8 mouse cellular contexts compared by ENCODE assay signal in the genomic region with DNA sequence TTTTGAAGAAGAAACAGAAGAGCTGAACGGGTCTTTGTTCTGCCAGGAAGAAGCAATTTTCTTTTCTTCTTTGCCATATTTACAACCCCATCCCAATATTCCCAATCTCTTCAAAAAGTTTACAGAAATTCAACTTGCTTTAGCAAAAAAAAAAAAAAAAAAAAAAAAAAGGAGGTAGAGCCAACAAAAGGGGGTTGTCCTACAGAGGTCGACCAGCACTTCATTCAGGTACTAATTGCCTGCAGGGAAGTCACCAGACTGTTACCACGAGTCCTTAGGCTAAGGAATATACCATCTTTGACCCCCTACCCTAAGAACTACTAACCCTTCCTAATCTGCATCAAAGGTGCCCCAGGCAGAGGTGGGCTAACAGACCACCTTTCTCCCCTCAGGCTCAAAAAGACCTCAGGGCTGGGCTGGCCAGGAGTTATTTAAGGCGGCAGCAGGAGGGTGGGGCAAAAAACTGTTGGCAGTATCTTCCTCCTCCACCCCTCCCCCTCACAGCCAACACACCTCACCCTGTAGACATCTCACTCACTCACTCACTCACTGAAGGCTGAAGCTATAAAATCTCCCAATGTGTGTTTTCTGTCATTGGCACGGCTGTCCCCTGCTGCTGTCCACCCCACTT. TPM values are rescaled to one million over a fixed set of nuclear protein-coding genes. Genes with fewer than 3 reads are reported as not detected.
DNase-seq lines count a peak whose midpoint lies in the region; ATAC-seq and TF ChIP-seq lines count a peak whose summit lies in the region.

No protein-coding gene starts in this region.

- no peak for TF ChIP-seq POLR2A in bone marrow, adult 2 months (IDR thresholded peaks at IDR 0.05; ENCODE audit: borderline replicate concordance, control insufficient read depth, low read depth, low read length)

- no peaks in the 10 kb centered on the region; the same call in 1 of the 2 replicates for H3K4me1 ChIP-seq in bone marrow, adult 2 months (ENCODE audit: control insufficient read depth, insufficient read depth, low read length)
- peaks cover 26% of the 10 kb centered on the region for H3K4me1 ChIP-seq in forebrain, embryonic 15.5 days
- H3K4me1 ChIP-seq in limb, embryonic 12.5 days (replicated peaks): peaks cover 11% of the 10 kb centered on the region
- H3K4me1 ChIP-seq in neural tube, embryonic 12.5 days: peaks cover 27% of the 10 kb centered on the region

- no peaks in the 10 kb centered on the region for H3K9me3 ChIP-seq in forebrain, embryonic 15.5 days
- H3K9me3 ChIP-seq in limb, embryonic 12.5 days: 0 out of 2 replicates have a peak, but pooled peaks cover 6% of the 10 kb centered on the region
- H3K9me3 ChIP-seq in neural tube, embryonic 12.5 days: no peaks in the 10 kb centered on the region

- WGBS in bone marrow, adult 2 months: 37% methylated on average over 5 of the region's 5 CpGs
- WGBS in forebrain, embryonic 15.5 days: 21% methylated on average over 5 of the region's 5 CpGs
- WGBS in limb, embryonic 12.5 days: 14% methylated on average over 5 of the region's 5 CpGs
- WGBS in neural tube, embryonic 12.5 days: 19% methylated on average over 5 of the region's 5 CpGs

- H3K36me3 ChIP-seq in forebrain, embryonic 15.5 days: no peaks in the 10 kb centered on the region
- no peaks in the 10 kb centered on the region for H3K36me3 ChIP-seq in limb, embryonic 12.5 days
- no peaks in the 10 kb centered on the region for H3K36me3 ChIP-seq in neural tube, embryonic 12.5 days

- ATAC-seq in forebrain, embryonic 15.5 days (replicated peaks): no peak
- ATAC-seq in limb, embryonic 12.5 days (ENCODE audit: insufficient number of reproducible peaks, insufficient read depth, low FRiP score, low TSS enrichment, low read depth): no peak
- no peak for ATAC-seq in neural tube, embryonic 12.5 days (ENCODE audit: low FRiP score, low read depth)

- no peak for TF ChIP-seq CTCF in bone marrow, adult 2 months (IDR thresholded peaks at IDR 0.05; ENCODE audit: control insufficient read depth, insufficient read depth, low read length)

- peak overlapping the region; percentile 59 for H3K4me3 ChIP-seq in bone marrow, adult 2 months (replicated peaks; ENCODE audit: control insufficient read depth, low read depth, low read length)
- peak overlapping the region; percentile 69 for H3K4me3 ChIP-seq in forebrain, embryonic 15.5 days
- peak overlapping the region; percentile 68 for H3K4me3 ChIP-seq in limb, embryonic 12.5 days (replicated peaks)
- peak overlapping the region; percentile 66 for H3K4me3 ChIP-seq in neural tube, embryonic 12.5 days

- H3K27ac ChIP-seq in bone marrow, adult 2 months (ENCODE audit: control insufficient read depth, insufficient read depth, low read depth, low read length, poor library complexity): no peak overlapping the region
- H3K27ac ChIP-seq in forebrain, embryonic 15.5 days (replicated peaks): peak overlapping the region; percentile 92
- no peak overlapping the region for H3K27ac ChIP-seq in limb, embryonic 12.5 days
- no peak overlapping the region for H3K27ac ChIP-seq in neural tube, embryonic 12.5 days

- peak; percentile 97 for DNase-seq in heart, adult 11 months
- DNase-seq in heart, adult 8-10 months (ENCODE audit: low spot score): no peak
- no peak for DNase-seq in adrenal gland, adult 18-20 months (ENCODE audit: low spot score in 2 of 2)
- DNase-seq in frontal cortex, postnatal 36 days (ENCODE audit: low spot score in 2 of 2): no peak

- peak overlapping the region; percentile 77 for H3K9ac ChIP-seq in forebrain, embryonic 15.5 days (replicated peaks)
- peak overlapping the region; percentile 83; the same call in 1 of the 2 replicates for H3K9ac ChIP-seq in limb, embryonic 12.5 days (replicated peaks)
- peak overlapping the region; percentile 83 for H3K9ac ChIP-seq in neural tube, embryonic 12.5 days

- H3K4me2 ChIP-seq in forebrain, embryonic 15.5 days (replicated peaks): peak overlapping the region; percentile 68
- H3K4me2 ChIP-seq in limb, embryonic 12.5 days: peak overlapping the region; percentile 79
- H3K4me2 ChIP-seq in neural tube, embryonic 12.5 days (replicated peaks): peak overlapping the region; percentile 82

- H3K27me3 ChIP-seq in forebrain, embryonic 15.5 days: no peaks in the 10 kb centered on the region
- no peaks in the 10 kb centered on the region for H3K27me3 ChIP-seq in limb, embryonic 12.5 days
- no peaks in the 10 kb centered on the region for H3K27me3 ChIP-seq in neural tube, embryonic 12.5 days (replicated peaks)

RNA-seq across cellular contexts. Expression of a gene that starts 1.8 kb away (rescaled TPM):
- 100 to 1,000 TPM; 758 to 979 (median 853) TPM for total RNA-seq in heart, adult 8-10 months (2022)
- 13.6 and 26.1 TPM in 2 replicates for polyA plus RNA-seq in bone marrow, adult 2 months (2011; ENCODE audit: insufficient read depth, insufficient read length, low replicate concordance, missing spikeins)
- 111 and 118 TPM in 2 replicates for polyA plus RNA-seq in forebrain, embryonic 15.5 days (2015; fragmentation: Nextera tagmentation; extraction: Ambion mirVana)
- 37.3 and 39.0 TPM in 2 replicates for polyA plus RNA-seq in limb, embryonic 12.5 days (2016; fragmentation: Nextera tagmentation; extraction: Ambion mirVana)
- polyA plus RNA-seq in neural tube, embryonic 12.5 days (2016; fragmentation: Nextera tagmentation; extraction: Ambion mirVana): 95.6 and 107 TPM in 2 replicates
- total RNA-seq in adrenal gland, adult 18-20 months (2021): 100 to 1,000 TPM in 1 of 2 experiments, 10 to 100 TPM in 1; 93.0 to 278 TPM
